Mouse (Mus musculus): ENCODE measurements at regions not wholly inside any gene's neighbourhood (a gene's known extent, or its start where the extent isn't known, plus 50 kb on each side); places are given as distances from the start of the nearest gene placed in this dataset.

DNA sequence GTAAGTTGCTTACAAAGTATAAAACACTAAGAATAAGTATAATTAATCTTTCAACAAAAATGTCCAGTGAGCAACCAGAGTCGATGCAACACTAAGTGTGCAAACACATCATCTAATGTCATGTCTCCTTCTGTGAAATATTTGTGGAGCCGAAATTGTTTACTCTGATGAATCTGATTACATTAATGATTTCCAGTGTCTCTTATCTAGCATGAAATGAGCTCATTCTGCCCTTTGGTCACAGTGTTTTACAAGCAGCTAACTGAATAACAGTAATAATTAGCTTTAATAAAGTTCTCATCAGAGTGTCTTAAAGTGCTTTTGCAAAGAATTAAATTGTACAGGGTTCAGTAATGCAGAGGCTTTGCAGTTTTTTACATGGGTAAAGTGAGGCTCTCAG is 929.9 kb upstream of the Adgrl2 start:
- Histone ChIP-seq H3K36me3 (ENCODE audit: control insufficient read depth, insufficient read depth, low read length) (no peaks in the 10 kb centered on the region), H3K27me3 (ENCODE audit: control insufficient read depth, insufficient read depth, low read length) (no peaks in the 10 kb centered on the region), H3K4me1 (replicated peaks; ENCODE audit: control insufficient read depth, insufficient read depth, low read length) (no peaks in the 10 kb centered on the region), H3K4me3 (ENCODE audit: control insufficient read depth, insufficient read depth, low read length) (no peak overlapping the region), H3K27ac (ENCODE audit: control insufficient read depth, insufficient read depth, low read length) (no peak overlapping the region)
- DNase-seq: no peak
- TF ChIP-seq CTCF (IDR thresholded peaks at IDR 0.05; ENCODE audit: borderline replicate concordance, control insufficient read depth, extremely low read depth, insufficient read depth, low read length, poor library complexity) (no peak), POLR2A (IDR thresholded peaks at IDR 0.05; ENCODE audit: control insufficient read depth, extremely low read depth, insufficient read depth, low read length, poor library complexity) (no peak)
- WGBS: 95% methylated on average over 2 of the region's 2 CpGs

DNA sequence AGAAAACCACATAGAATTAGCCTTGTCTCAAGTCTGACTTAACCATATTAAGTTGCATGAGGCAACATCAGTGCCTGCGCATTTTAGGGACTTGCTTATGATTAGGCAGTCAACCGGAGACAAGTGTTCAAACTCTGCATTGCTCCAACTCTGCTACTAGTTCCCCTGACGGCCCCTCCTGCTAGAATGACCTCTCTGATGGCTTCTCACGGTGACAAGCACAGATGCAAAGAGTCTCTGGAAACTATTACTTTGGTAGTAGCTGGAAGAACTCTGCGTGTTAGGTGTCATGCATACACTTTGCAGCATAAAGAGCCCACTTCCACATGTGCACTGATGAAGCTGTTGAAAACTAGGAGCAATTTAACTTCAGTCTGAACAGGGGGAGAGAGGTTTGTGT is 927.8 kb upstream of the Adgrl2 start:
- whole genome bisulfite sequencing: 91% methylated on average over 5 of the region's 5 CpGs

DNA sequence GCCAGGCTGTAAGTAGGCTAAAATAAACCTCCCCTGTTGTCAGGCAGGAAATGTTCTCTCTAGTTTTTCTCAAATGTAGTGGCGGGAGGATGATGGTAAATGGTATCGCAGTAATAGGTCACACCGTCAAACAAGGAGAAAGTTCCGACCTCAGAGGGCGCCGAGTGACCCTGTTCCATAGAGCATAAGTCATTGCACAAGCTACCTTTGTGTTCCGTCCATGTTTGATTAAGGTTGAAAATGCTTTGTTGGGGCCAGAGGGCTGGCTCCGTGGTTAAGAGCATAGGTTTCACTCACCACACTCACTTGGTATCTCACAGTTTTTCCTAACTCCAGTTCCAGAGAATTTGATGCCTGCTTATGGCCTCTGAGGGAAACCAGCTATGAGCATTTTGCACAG is 920.4 kb upstream of the Adgrl2 start:
- H3K4me1 ChIP-seq (replicated peaks; ENCODE audit: control insufficient read depth, insufficient read depth, low read length): no peaks in the 10 kb centered on the region
- TF ChIP-seq POLR2A (IDR thresholded peaks at IDR 0.05; ENCODE audit: control insufficient read depth, extremely low read depth, insufficient read depth, low read length, poor library complexity): no peak
- no peak for TF ChIP-seq CTCF (IDR thresholded peaks at IDR 0.05; ENCODE audit: borderline replicate concordance, control insufficient read depth, extremely low read depth, insufficient read depth, low read length, poor library complexity)
- no peaks in the 10 kb centered on the region for H3K27me3 ChIP-seq (ENCODE audit: control insufficient read depth, insufficient read depth, low read length)
- H3K4me3 ChIP-seq (ENCODE audit: control insufficient read depth, insufficient read depth, low read length): no peak overlapping the region
- H3K36me3 ChIP-seq (ENCODE audit: control insufficient read depth, insufficient read depth, low read length): no peaks in the 10 kb centered on the region
- 97% methylated on average over 8 of the region's 8 CpGs for WGBS
- no peak overlapping the region for H3K27ac ChIP-seq (ENCODE audit: control insufficient read depth, insufficient read depth, low read length)
- DNase-seq: no peak

More for the DNA sequence above, 927.8 kb upstream of the Adgrl2 start:
- Histone ChIP-seq H3K27me3 (ENCODE audit: control insufficient read depth, insufficient read depth, low read length) (no peaks in the 10 kb centered on the region), H3K36me3 (ENCODE audit: control insufficient read depth, insufficient read depth, low read length) (no peaks in the 10 kb centered on the region), H3K4me3 (ENCODE audit: control insufficient read depth, insufficient read depth, low read length) (no peak overlapping the region), H3K4me1 (replicated peaks; ENCODE audit: control insufficient read depth, insufficient read depth, low read length) (no peaks in the 10 kb centered on the region), H3K27ac (ENCODE audit: control insufficient read depth, insufficient read depth, low read length) (no peak overlapping the region)
- TF ChIP-seq POLR2A (IDR thresholded peaks at IDR 0.05; ENCODE audit: control insufficient read depth, extremely low read depth, insufficient read depth, low read length, poor library complexity) (no peak), CTCF (IDR thresholded peaks at IDR 0.05; ENCODE audit: borderline replicate concordance, control insufficient read depth, extremely low read depth, insufficient read depth, low read length, poor library complexity) (no peak)
- DNase-seq: no peak

DNA sequence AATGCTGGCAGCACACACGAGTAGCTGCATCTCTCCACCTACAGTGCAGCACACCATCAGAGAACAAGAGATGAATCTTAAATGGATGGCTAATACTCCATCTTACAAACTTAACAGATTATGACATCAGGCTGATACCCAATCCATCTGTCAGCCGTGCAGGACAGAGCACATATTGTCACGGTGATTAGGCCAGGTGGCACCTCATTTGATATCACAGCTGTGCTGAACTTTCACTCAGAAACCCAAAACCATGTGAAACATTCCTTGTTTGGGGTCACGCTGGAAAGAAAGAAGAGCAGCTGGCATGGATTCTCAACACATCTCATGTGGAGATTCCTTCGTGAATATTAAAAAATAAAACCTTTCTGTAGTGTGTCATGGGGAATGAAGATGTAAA is 911.4 kb upstream of the Adgrl2 start:
- no peak overlapping the region for H3K27ac ChIP-seq (ENCODE audit: control insufficient read depth, insufficient read depth, low read length)
- H3K4me3 ChIP-seq (ENCODE audit: control insufficient read depth, insufficient read depth, low read length): no peak overlapping the region
- H3K27me3 ChIP-seq (ENCODE audit: control insufficient read depth, insufficient read depth, low read length): no peaks in the 10 kb centered on the region
- 93% methylated on average over 5 of the region's 5 CpGs for WGBS
- H3K36me3 ChIP-seq (ENCODE audit: control insufficient read depth, insufficient read depth, low read length): no peaks in the 10 kb centered on the region
- H3K4me1 ChIP-seq (replicated peaks; ENCODE audit: control insufficient read depth, insufficient read depth, low read length): no peaks in the 10 kb centered on the region
- DNase-seq: no peak
- no peak for TF ChIP-seq CTCF (IDR thresholded peaks at IDR 0.05; ENCODE audit: borderline replicate concordance, control insufficient read depth, extremely low read depth, insufficient read depth, low read length, poor library complexity)
- TF ChIP-seq POLR2A (IDR thresholded peaks at IDR 0.05; ENCODE audit: control insufficient read depth, extremely low read depth, insufficient read depth, low read length, poor library complexity): no peak

DNA sequence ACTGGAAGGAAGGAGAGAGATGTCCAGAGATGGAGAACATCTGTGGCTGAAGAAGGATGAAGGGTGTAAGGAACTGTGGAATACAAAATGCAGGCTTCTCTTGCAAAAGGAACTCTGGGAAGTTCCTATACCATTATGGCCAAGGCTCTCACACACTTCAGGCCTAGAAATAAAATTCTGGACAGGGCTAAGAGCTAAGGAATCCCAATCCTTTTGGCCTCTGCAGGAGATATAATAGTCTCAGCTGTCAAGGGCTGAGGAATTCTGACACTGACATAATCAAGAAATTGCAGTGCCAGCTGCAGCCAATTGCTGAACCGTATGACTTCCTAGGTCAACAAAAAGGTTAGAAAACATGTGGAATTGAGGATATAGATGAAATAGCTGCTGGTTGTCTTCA is 886.2 kb upstream of the Adgrl2 start:
- TF ChIP-seq CTCF (IDR thresholded peaks at IDR 0.05; ENCODE audit: borderline replicate concordance, control insufficient read depth, extremely low read depth, insufficient read depth, low read length, poor library complexity) (no peak), POLR2A (IDR thresholded peaks at IDR 0.05; ENCODE audit: control insufficient read depth, extremely low read depth, insufficient read depth, low read length, poor library complexity) (no peak)
- 93% methylated on average over 1 of the region's 1 CpGs for WGBS

DNA sequence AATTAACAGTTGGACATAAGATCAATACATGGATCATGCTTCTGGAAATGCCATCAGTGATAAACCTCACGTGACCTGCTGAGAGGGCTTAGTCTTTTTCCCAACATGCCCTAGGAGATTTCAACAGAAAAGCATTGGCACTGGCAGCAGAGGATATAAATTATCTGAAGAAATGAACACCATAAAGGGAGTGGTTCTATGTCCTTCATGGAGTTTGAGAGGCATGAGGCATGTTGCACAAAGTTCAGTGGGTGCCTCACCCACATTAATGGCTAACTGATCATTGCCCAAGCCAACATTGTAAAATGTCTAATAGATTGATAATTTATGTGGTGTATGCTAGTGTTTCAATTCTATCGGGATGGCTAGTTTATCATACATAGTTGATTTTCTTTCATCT is 875.6 kb upstream of the Adgrl2 start:
- TF ChIP-seq CTCF (IDR thresholded peaks at IDR 0.05; ENCODE audit: borderline replicate concordance, control insufficient read depth, extremely low read depth, insufficient read depth, low read length, poor library complexity): no peak
- TF ChIP-seq POLR2A (IDR thresholded peaks at IDR 0.05; ENCODE audit: control insufficient read depth, extremely low read depth, insufficient read depth, low read length, poor library complexity): no peak
- H3K4me3 ChIP-seq (ENCODE audit: control insufficient read depth, insufficient read depth, low read length): no peak overlapping the region
- H3K27ac ChIP-seq (ENCODE audit: control insufficient read depth, insufficient read depth, low read length): no peak overlapping the region
- no peaks in the 10 kb centered on the region for H3K36me3 ChIP-seq (ENCODE audit: control insufficient read depth, insufficient read depth, low read length)
- H3K27me3 ChIP-seq (ENCODE audit: control insufficient read depth, insufficient read depth, low read length): no peaks in the 10 kb centered on the region
- WGBS: 95% methylated on average over 2 of the region's 2 CpGs
- no peak for DNase-seq
- no peaks in the 10 kb centered on the region for H3K4me1 ChIP-seq (replicated peaks; ENCODE audit: control insufficient read depth, insufficient read depth, low read length)

More for the DNA sequence above, 886.2 kb upstream of the Adgrl2 start:
- DNase-seq: no peak
- no peak overlapping the region for H3K4me3 ChIP-seq (ENCODE audit: control insufficient read depth, insufficient read depth, low read length)
- H3K4me1 ChIP-seq (replicated peaks; ENCODE audit: control insufficient read depth, insufficient read depth, low read length): no peaks in the 10 kb centered on the region
- H3K27ac ChIP-seq (ENCODE audit: control insufficient read depth, insufficient read depth, low read length): no peak overlapping the region
- no peaks in the 10 kb centered on the region for H3K27me3 ChIP-seq (ENCODE audit: control insufficient read depth, insufficient read depth, low read length)
- H3K36me3 ChIP-seq (ENCODE audit: control insufficient read depth, insufficient read depth, low read length): no peaks in the 10 kb centered on the region

DNA sequence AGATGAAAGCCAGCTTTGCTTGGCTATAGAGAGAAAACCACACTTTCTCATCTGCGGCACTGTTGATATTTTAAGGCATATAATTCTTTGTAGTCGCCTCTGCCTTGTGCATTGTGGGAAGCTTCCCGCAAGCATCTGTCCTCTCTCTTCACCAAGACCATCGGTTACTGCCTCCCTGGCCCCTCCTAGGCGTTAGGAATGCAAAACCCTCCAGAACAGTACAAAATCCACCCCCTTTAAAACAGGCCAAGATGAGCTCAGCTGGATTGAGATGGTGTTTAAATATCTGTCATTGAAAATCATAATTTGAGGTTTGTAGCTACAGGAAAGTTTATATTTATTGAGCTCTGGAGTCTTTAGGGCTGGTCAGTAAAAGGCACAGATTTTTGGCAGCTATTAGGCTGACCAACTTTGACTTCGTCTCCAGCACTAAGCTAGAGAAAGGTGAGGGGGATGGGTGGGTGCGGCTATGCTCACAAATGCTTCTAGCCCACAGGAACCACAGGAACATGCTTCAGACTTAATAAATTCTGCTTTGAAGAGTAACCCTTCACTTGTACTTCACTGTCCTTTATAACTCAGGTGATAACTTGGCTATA is 856.7 kb upstream of the Adgrl2 start:
- H3K36me3 ChIP-seq (ENCODE audit: control insufficient read depth, insufficient read depth, low read length): no peaks in the 10 kb centered on the region
- no peaks in the 10 kb centered on the region for H3K27me3 ChIP-seq (ENCODE audit: control insufficient read depth, insufficient read depth, low read length)
- H3K4me3 ChIP-seq (ENCODE audit: control insufficient read depth, insufficient read depth, low read length): no peak overlapping the region
- H3K27ac ChIP-seq (ENCODE audit: control insufficient read depth, insufficient read depth, low read length): no peak overlapping the region
- H3K4me1 ChIP-seq (replicated peaks; ENCODE audit: control insufficient read depth, insufficient read depth, low read length): no peaks in the 10 kb centered on the region
- 44% methylated on average over 7 of the region's 7 CpGs for WGBS
- TF ChIP-seq POLR2A (IDR thresholded peaks at IDR 0.05; ENCODE audit: control insufficient read depth, extremely low read depth, insufficient read depth, low read length, poor library complexity) (no peak), CTCF (IDR thresholded peaks at IDR 0.05; ENCODE audit: borderline replicate concordance, control insufficient read depth, extremely low read depth, insufficient read depth, low read length, poor library complexity) (no peak)
- no peak for DNase-seq

Data from thymus, adult 2 months (tissue).